Mouse (Mus musculus): Measurements from ENCODE around the gene Tle3. TPM values are rescaled to one million over a fixed set of nuclear protein-coding genes. Genes with fewer than 3 reads are reported as not detected.

The Tle3 gene
- total RNA-seq, 2 experiments from 2014 or later: 24.4 to 29.0 TPM

GRCm38 (mm10) chr9:61461859-61462258, 89.7 kb downstream of the Tle3 start:
- intact Hi-C loops (cut with DNase I): no loop called here
- DNase-seq: no peak

GRCm38 (mm10) chr9:61467436-61467835, 95.3 kb downstream of the Tle3 start:
- no peak for DNase-seq
- intact Hi-C loops (cut with DNase I): no loop called here
